Mouse (Mus musculus): ENCODE results near the gene Gm21987. TPM values are rescaled to one million over a fixed set of nuclear protein-coding genes. Genes with fewer than 3 reads are reported as not detected.
A peak's percentile ranks its signal among the peaks of the same experiment; 100 is the strongest.

The Gm21987 gene
- total RNA-seq, 2 experiments from 2014 or later = not detected

DNA sequence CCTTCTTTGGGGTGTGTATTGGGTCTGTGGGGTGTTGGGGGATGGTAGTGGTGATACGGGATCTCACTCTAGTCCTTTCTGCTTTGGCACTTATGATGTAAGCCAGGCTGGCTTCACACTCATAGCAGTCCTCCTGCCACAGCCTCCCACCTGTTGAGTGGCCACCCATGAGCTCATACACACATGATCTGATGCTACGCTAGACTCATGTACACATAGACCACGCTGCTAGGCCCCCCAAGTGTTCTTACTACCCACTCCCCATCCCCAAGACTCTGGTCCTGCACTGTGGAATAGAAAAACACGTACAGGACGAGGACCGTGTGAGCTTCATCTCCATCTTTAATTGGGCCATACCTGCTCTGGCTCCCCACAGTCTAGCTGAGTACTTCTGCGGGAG lies 22.2 kb downstream of the Gm21987 start:
- intact Hi-C loops (cut with DNase I) = no loop called here
- no peak for DNase-seq (ENCODE audit: low spot score in 2 of 2)

DNA sequence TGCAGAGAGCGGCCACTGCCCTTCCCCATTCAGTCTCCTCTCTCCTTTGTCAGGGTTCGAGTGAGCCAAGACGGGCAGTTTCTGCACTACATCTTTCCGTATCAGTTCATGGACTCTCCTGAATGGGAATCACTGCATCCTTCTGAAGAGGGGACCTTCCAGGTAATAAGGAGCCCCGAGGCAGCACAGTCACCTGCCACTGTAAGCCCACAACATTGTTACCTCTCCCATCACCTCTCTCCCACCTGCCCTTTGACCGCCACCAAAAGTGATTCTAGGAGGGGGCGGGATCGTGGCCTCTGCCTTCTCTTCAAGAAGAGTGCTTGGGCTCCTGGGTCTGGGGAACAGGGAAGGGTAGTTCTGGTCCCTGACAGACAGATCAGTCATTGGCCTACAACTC lies 22.6 kb downstream of the Gm21987 start:
- no peak for DNase-seq (ENCODE audit: low spot score in 2 of 2)
- intact Hi-C loops (cut with DNase I) = no loop called here

DNA sequence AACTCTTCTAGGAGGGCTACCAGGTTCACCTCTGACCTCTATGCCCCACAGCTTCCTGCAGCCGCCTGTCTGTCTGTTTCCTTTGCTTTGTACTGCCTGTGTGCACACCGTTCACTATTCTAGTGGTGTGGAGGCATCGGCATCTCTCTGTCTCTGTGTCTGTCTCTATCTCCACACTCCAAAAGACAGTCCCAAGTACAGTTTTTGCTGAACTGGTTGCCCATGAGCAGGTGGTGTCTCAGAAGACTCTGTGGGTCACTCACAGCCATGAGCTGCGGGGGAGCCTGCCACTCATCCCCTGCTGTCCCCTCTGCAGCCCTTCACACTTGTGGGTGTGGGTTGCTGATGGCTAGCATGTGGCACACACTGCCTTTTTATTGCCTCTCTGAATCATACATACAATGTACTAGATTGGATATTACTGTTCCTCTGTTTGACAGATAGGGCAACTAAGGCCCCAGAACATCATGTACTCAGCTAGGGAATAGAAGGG lies 23.2 kb downstream of the Gm21987 start:
- DNase-seq (ENCODE audit: low spot score in 2 of 2) = no peak
- intact Hi-C loops (cut with DNase I) = no loop called here

DNA sequence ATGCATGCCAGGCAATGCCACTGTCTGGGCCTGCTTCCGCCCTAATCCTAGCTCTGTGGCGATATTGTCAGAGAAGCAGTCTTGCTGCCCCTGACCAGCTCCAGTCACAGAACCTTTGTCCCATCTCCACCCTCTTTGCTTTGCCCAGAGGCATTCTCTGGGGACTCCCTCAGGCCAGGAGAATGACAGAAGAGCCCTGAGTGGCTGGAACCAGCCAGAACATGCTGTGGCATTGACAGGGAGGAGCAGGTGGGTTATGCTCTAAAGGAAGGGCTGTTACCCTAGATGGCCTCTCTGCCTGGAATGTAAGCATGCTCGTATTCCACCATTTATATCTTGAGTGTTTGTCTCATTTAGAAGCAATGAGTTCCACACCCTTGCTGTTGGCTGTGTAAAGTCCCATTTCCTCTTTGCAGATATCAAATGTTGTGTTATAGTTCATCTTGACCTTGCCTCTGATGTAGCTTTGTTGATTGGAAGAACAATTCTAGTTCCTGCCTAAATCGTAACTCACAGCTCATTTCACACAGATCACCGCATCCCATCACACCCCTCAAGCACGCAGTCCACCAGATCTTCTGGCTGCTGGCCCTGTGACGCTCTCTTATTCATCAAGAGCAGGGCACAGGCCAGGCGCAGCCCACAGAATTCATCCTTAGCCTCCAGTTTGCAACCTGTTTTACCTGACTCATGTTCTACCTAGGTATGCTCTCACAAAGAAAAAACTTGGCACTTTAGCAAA lies 24.0 kb downstream of the Gm21987 start:
- intact Hi-C loops (cut with DNase I) = no loop called here
- DNase-seq (ENCODE audit: low spot score in 2 of 2) = no peak

DNA sequence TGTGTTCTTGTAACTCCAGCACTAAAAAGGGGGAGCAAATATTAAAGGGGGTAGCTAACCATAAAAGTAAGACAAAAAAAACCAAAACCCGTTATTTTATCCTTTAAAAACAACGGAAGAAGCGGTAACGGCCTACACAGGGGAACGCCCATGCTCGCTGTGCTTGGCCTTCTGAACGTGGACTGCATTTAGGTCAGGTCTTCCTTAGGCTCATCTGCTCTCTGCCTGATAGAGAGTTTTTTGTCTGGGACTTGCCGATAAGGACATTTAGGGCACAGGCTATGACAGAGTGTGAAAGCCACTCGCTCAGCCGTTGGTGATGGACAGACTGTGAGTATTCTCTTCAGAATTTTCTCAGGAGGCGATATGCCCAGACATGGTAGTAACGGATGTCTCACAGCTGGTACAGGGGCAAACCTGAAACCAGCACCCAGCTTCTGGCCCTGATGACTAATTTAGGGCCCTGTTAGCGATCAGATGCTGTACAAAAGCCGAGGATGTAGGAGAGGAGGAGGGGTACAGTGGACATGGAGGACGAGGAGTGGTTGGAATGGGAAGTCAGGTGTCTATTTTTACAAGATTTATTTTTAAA lies 25.0 kb downstream of the Gm21987 start:
- no peak for DNase-seq (ENCODE audit: low spot score in 2 of 2)
- intact Hi-C loops (cut with DNase I) = no loop called here

DNA sequence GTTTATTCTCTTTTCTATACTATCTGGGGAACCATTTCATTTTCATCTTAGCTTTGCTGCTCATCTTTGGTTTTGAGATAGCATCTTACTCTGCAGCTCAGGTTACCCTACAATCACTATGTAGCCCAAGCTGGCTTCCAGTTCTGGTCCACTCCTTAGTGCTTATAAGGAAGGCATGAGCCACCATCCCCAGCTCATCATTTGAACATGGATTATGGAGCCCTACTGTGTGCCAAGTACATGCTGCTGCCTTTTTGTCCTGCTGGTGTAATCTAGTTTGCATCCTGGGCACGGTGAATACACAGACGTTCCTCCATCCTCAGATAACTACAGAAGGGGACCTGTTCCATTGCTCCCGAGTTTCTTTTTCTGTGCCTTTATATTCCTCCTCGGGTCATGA lies 26.0 kb downstream of the Gm21987 start:
- DNase-seq (ENCODE audit: low spot score in 2 of 2) = no peak

DNA sequence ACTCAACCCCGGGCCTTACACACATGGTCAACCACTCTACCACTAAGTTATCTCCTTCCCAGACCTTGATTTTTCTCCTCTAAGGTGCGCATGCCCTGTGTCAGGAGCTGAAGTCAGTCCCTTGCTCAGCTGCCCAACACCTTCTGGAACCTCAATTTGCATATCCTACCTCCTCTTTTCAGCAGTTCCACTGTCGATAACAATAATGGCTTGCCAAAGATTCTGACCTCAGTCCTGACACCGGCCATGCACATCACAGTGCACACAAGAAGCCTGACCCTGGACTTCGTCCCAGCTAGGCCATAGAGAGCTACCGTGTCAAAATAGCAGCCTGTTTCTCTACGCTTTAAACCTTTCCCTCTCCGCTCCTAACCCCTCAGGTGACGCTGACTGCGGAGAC lies 26.6 kb downstream of the Gm21987 start:
- intact Hi-C loops (cut with DNase I) = no loop called here
- no peak for DNase-seq (ENCODE audit: low spot score in 2 of 2)

More for the DNA sequence above, 26.0 kb downstream of the Gm21987 start:
- intact Hi-C loops (cut with DNase I) = no loop called here

DNA sequence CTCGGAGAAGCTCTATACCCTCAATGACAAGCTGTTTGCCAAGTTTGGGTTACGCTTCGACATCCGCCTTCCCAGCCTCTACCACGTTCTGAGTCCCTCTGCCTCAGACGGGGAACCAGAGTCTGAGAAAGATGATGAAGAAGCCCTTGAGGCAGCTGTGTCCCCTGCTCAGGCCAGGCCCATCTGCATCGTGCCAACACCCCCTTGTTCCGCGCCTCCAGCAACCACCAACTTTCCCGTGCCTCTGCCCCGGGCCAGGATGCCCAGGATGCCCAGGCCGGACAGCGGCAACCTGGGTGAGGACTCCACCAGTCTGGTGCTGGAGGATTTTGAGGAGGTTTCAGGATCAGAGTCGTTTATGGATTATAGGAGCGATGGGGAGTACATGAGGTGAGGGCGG lies 27.1 kb downstream of the Gm21987 start:
- intact Hi-C loops (cut with DNase I) = no loop called here

DNA sequence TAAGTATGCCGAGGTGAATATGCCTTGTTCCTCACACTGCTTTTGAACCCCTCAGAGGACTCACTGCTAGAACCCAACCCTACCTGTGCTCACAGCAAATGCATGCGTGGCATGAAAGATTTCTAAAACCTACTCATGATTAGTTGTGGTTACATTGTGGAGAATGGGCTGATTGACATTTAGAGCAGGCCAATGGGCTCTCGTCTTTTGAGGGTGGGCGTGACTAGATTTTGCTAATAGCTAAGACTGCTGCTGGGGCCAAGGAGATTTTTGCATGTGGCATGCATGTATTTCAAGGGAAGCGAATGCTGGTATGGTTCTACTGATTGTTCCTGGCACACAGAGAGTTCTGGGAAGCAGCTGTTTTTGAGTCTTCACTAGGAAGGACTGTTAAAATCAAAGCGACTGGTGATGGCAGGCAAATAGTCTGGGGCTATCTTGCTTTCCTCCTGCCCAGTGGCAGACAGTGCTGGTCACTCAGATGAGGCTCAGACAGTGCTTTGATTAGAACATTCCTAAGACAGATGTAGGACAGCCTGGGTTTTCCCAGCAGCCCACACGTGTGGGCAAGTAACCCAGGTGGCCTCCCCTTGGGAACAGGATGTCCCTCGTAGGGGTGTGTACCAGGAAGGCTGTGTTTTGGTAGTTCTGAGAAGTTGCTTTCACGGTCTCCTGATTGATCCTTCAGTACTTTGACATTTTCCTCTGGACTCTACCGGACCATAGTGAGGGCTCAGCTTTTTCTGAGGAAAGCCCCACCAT lies 27.7 kb downstream of the Gm21987 start:
- no peak for DNase-seq (ENCODE audit: low spot score in 2 of 2)
- intact Hi-C loops (cut with DNase I) = loop anchor here (5.0 kb wide), 2 partner anchors 78 to 108 kb away; partner anchors contain the start of gene Adprh

More for the DNA sequence above, 27.1 kb downstream of the Gm21987 start:
- no peak for DNase-seq (ENCODE audit: low spot score in 2 of 2)

DNA sequence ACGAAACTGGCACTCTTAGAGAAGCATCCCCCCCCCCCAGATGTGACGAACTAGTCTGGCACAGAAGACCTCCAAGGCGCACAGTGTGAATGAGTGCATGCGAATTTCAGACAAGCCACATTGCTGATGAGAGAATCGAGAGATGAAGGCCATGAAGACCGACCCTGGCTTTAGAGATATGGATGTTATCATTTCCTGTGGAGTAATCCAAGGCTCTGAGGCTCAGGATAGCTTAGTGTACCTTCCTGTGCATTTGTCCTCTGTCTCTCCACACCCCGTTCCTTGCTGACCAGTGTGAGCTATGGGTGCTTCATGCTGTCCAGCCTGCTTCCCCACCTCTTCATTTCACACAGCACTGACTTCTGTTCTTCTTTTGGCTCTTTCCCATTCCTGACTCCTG lies 28.3 kb downstream of the Gm21987 start:
- DNase-seq (ENCODE audit: low spot score in 2 of 2) = no peak
- intact Hi-C loops (cut with DNase I) = loop anchor here (5.0 kb wide), 2 partner anchors 77 to 107 kb away; partner anchors contain the start of gene Adprh

DNA sequence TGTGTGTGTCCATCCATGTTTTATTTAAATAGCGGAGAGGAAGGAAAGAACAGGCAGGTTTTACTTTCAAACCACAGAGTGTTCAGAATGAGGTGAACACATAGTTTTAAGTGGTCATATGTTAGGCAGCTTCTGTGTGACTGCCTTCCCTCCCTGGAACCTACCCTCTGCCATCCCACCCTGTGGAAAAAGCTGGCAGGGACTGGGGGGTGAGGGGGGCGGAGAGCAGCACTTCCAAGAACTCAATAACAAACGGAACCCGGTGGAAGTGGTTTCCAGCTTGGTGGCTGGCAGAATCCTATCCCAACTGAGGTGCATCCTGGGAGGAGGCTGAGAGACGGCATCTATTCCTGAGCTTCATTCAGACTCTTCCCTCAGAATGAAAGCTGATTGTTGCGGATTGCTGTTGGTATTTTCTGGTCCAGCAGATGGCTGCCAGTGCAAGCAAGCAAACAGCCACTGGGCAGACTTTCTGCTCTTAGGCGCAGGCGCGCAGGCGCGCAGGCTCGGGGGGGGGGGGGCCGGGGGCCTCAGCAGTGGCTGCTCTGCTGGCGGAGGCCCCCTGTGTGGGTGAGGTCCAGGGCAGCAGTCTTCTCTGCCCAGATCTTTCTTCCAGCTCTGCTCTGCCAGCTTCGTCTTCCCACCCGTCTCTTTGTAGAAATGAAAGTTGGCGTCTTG lies 29.5 kb downstream of the Gm21987 start:
- intact Hi-C loops (cut with DNase I) = loop anchor here (5.0 kb wide), 2 partner anchors 76 to 106 kb away; partner anchors contain the start of gene Adprh
- peak; percentile 56 to 58 for DNase-seq (ENCODE audit: low spot score in 2 of 2)

DNA sequence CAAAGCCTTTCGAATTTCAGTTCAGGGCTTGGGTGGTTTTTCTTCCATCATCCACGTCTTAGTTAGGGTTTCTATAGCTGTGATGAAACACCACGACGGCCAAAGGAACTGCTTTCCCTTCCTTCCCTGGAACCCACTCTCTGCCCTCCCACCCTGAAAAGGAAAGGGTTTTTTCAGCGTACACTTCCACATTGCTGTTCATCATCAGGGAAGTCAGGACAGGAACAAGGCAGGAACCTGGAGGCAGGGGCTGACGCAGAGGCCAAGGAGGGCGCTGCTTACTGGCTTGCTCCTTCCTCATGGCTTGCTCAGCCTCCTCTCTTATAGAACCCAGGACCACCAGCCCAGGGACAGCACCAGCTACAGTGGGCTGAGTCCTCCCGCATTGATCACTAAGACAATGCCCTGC lies 30.0 kb downstream of the Gm21987 start:
- intact Hi-C loops (cut with DNase I) = loop anchor here (5.0 kb wide), 2 partner anchors 75 to 105 kb away; partner anchors contain the start of gene Adprh
- no peak for DNase-seq (ENCODE audit: low spot score in 2 of 2)

DNA sequence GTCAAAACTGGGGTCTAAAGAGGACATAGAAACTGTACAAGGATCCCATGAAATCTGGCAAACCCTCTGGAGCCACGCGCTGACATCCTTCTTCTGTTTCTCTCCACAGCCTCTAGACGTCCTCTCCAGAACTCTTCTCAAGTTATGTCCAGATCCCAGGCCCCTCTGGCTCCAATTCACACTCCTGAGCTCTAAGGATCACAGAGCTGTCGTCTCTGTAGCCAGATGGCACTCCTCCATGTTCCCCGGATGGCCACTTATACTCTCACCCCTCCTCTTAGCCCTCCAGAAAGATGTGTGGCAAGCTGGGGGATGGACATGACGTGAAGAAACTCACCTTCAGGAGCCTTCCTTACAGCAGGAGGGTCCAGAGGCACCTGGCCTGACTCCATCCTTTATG lies 30.7 kb downstream of the Gm21987 start:
- no peak for DNase-seq (ENCODE audit: low spot score in 2 of 2)
- intact Hi-C loops (cut with DNase I) = loop anchor here (5.0 kb wide), 2 partner anchors 75 to 105 kb away; partner anchors contain the start of gene Adprh

DNA sequence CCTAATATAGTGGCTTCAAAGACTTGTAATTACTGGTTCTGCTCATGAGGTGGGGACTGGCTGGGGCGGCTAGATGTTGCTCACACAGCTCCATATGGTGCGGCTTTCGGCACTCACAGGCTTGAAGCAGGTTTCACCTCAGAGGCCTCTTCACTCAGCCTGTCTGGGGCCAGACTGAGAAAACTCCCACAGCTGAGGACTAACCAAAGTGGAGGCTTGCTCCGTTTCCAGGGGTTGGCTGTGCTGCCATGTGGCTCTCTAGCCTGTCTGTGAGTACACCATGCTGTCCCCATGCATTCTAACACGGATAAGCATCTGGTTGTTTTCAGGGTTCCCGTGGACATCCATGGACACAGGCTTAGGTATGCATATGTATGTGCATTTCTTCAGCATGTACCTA lies 31.8 kb downstream of the Gm21987 start:
- no peak for DNase-seq (ENCODE audit: low spot score in 2 of 2)
- intact Hi-C loops (cut with DNase I) = loop anchor here (5.0 kb wide), 2 partner anchors 74 to 104 kb away; partner anchors contain the start of gene Adprh

DNA sequence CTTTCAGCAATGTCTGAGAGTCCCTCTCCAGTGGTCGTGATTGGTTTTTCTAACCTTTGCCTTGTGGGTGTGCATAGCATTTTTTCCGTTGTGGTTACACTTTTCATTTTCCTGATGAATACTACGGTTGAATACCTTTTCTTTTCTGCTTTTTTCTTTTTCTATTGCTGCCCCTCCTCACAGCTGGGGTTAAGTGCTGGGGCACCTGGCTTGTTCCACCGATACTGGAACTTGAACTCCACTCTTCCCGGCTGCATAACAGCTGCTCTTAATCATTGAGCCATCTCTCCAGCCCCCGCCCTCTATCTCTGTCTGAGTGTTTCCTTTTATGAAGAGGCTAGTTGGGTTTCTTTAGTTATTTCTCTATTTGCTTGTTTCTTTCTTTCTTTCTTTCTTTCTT lies 32.2 kb downstream of the Gm21987 start:
- DNase-seq (ENCODE audit: low spot score in 2 of 2) = no peak
- intact Hi-C loops (cut with DNase I) = loop anchor here (5.0 kb wide), 2 partner anchors 73 to 103 kb away; partner anchors contain the start of gene Adprh

DNA sequence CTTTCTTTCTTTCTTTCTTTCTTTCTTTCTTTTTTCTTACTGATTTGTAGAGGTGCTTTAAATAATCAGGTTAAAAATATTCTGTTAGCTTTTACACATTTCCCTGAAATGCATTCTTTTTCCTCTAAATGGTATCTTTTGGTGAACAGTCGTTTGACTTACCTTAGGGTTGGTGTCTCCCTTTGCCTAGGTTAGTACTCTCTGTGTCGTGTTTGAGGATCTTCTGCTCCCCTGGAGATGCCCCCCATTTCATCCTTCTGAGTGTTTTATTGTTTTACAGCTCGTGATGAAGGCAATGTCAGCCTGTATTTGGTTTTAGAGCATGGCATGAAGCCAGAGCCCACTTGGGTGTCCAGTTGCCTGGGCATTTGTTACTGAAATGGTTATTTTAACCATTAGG lies 32.7 kb downstream of the Gm21987 start:
- no peak for DNase-seq (ENCODE audit: low spot score in 2 of 2)
- intact Hi-C loops (cut with DNase I) = loop anchor here (5.0 kb wide), 2 partner anchors 73 to 103 kb away; partner anchors contain the start of gene Adprh

DNA sequence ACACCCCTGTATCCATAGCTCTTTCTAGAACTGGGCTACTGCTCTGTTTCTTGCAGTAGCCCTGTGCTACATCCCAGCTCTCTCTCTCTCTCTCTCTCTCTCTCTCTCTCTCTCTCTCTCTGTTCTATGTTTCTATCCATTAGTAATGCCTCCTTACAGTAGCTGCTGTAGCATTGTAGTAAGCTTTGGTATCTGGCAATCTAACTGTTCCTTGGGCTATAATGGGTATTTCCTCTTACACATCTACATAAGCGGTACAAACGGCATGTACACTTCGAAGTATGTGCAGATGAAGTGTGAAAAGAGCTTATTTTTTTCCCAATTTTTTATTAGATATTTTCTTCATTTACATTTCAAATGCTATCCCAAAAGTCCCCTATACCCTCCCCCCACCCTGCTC lies 33.1 kb downstream of the Gm21987 start:
- no peak for DNase-seq (ENCODE audit: low spot score in 2 of 2)
- intact Hi-C loops (cut with DNase I) = loop anchor here (5.0 kb wide), 2 partner anchors 72 to 102 kb away; partner anchors contain the start of gene Adprh

DNA sequence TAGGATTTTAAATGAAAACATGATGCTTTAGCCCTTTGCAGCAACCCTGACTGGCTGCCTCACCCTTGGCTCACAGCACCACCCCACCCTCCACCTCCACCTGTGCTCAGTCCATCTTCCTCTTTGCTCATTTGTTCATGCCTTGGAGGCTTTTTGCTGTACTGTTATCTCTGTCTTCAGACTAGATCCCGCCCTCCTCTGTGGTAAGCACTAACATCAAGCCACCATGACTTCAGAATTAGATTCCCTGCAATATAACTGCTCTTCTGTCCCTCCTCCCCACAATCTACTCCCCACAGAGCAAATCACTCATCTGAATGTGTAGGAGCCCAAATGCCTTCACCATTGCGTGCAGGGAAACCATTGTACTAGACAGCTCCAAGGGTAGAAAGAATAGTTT lies 36.8 kb downstream of the Gm21987 start:
- intact Hi-C loops (cut with DNase I) = no loop called here
- no peak for DNase-seq (ENCODE audit: low spot score in 2 of 2)

DNA sequence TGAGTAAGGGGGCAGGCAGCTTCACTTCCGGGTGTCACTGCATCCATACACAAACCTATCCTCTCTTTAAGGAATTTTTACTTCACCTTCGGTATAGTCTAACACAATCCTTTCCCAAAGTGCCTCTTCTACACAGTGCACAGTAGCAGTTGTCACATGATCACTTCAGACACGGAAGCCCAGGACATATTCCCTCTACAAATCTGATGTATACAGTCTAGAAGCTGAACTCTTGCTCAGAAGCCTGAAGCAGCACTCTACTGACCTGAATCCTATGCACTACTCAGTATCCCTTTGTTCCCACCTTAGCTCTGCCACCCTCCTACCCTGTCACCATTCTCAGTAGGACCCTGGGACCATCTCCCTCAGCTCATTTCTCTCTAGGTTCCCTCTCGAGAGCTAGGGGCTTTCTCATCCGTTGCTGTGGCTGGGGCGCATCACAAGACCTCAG lies 38.4 kb downstream of the Gm21987 start:
- intact Hi-C loops (cut with DNase I) = no loop called here
- no peak for DNase-seq (ENCODE audit: low spot score in 2 of 2)
